Mouse (Mus musculus) heart, postnatal 0 days (tissue): ENCODE data around the gene Clec4n.

Experiments
- CTCF ChIP-seq: IDR thresholded peaks from 2 replicates; pipeline ENCODE4 v1.5.1; 2016; ENCODE audit warnings: antibody characterized with exemption, control low read depth, low read depth
- EP300 ChIP-seq: IDR thresholded peaks from 2 replicates; pipeline ENCODE4 v1.6.1; 2016; ENCODE audit warnings: antibody characterized with exemption, low read depth

- TF ChIP-seq CTCF = no peak
- no peak for TF ChIP-seq EP300
Observed at GRCm38 (mm10) chr6:123252735-123253134, 23.1 kb downstream of the Clec4n start.
